Mouse (Mus musculus) layer of hippocampus, adult 9-11 months (tissue): ENCODE results near the gene Ruvbl1.

Source experiments
- DNase-seq: peaks from one replicate; pipeline ENCODE4 v3.0.0; 2022

The Ruvbl1 gene

DNA sequence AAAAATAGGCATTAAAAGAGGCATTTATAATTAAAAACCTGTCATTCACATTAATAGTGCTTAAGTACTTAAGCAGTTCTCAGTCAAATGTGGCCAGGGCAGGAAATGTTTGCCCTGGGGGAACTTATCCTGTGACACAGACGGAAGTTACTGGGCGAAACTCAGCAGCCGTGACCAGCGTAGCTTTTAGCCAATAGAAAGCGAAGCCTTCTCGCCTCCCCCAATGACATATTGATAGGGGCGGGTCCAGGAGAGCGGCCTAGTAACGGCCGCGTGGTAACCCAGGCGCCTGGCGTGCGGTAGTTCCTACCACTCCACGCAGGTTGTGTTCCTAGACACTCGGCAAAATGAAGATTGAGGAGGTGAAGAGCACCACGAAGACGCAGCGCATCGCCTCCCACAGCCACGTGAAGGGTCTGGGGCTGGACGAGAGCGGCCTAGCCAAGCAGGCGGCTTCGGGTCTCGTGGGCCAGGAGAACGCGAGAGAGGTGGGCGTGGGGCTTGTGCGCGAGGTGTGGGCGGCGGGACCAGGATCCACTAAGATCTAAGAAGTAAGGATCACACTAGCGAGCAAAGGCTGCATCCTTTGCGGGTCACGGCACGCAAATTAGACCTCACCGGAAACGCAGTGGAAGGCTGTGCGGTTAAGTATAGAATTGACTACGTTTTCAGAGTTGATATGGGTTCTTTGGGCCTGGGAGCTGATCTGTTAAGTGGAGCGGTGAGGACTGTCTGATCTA lies at the start of gene Ruvbl1:
Gene Ruvbl1, plus strand, starts transcription at position 229 of the 740 bp plus-strand sequence.
- DNase-seq: peak; percentile 95

DNA sequence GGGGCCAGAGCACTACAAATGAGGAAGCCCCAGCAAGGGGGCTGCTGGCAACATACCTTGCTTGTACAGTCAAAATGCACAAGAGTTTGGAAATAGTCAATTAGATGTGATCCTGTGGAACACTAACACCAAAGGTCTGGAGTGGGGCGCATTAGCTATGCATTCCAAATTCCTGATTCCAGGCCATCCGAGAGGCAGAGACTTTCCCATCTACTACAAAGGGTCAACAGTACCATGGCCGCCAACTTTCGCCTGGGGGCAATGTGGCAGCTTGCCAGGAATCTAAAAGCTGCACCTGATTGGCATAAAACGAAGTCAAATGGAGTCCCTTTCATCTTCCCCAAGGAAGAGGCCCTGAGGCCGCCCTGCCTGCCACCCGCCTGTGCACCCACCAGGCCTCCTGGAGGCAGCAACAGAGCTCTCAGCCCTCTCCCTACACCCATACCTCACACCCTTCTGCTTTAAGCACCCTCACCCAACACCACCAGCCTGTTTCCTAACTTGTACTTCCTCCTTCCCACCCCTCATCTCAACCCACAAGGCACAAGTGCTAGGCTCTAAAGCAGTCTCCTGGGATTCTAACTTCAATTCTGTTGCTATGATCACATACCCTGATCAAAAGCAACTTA lies 49.0 kb upstream of the Ruvbl1 start:
- no peak for DNase-seq

- no peak for DNase-seq
These were observed 34.0 kb upstream of the Ruvbl1 start for GRCm38 (mm10) chr6:88431202-88431601.

- DNase-seq: no peak
These were observed 29.6 kb upstream of the Ruvbl1 start for GRCm38 (mm10) chr6:88435609-88436008.

DNA sequence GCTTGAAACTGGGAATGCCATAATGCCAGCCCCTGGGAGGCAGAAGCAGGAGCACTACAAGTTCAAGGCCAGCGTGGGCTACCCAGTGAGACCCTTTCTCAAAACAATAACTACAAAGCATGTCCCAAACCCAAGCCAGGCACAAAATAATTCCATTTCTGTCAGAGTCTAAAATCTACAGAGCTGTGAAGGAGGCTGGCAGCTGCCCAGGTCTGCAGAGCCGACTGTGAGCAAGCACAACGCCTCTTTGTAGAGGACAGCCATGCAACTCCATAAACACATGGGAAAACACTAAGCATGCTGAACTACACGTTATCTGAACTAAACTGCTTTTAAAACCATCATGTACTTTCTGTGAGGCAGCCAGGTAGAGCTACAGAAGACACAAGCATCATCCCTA lies 26.2 kb upstream of the Ruvbl1 start:
- peak; percentile 66 for DNase-seq

DNA sequence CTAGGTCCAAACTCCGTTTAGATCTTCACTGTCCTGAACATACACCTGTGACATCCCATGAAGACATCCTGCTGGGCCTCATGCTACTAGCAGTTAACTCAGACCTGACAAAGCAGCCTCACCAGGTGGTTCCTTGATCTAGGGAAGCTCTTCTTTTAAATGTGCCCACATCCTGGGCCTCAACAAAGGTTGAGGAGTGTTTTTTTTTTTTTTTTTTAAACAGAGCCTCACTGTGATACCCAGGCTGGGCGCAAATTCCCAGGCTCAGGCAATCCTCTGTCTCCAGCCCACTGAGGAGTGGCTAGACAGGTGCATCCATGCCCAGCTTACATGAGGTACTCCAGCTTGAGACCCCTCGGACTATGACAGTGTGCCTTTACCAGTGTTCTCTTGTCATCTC lies 22.7 kb upstream of the Ruvbl1 start:
- no peak for DNase-seq

DNA sequence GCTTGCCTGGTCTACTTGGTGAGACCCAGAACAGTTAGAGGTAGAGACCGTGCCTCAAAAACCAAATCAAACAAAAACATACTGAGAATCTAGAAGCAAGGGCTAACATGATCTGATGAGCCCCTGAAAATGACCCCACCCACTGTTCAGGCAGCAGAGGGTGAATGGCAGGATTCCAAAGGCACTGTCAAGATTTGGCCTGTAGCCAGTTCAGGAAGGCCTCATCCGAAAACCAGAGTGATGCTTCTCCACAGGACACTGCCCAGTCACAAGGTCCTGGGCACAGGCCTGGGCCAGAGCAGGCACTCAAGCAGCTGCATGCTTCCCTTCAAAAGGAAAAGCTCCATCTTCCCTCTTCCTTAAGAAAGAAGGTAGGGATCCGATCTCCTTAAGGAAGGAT lies 21.8 kb upstream of the Ruvbl1 start:
- no peak for DNase-seq

GRCm38 (mm10) chr6:88444076-88444750 lies 21.0 kb upstream of the Ruvbl1 start:
- DNase-seq: no peak

DNA sequence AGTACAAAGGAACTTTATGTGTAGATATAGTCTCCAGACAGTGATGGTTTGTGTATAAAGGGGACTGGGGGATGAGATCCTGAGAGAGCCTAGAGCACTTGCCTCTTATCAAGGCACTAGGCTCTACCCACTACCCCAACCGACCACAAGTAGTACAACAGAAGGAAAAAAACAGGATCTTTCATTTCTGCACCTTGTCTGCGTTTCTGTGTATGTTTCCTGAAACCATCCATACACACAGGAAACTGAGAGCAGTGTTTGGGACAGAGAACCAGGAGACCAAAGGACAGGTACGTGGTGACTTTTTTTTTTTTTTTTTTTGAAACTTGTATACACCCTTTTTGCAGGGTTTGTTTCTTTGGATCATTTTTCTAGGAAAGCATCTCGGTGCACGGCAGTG lies 19.5 kb upstream of the Ruvbl1 start:
- no peak for DNase-seq

- DNase-seq: peak; percentile 70
These were observed 18.9 kb upstream of the Ruvbl1 start, which contains the start of gene Eefsec for GRCm38 (mm10) chr6:88446063-88447002. Gene Eefsec, minus strand, starts transcription at chr6:88446539.

DNA sequence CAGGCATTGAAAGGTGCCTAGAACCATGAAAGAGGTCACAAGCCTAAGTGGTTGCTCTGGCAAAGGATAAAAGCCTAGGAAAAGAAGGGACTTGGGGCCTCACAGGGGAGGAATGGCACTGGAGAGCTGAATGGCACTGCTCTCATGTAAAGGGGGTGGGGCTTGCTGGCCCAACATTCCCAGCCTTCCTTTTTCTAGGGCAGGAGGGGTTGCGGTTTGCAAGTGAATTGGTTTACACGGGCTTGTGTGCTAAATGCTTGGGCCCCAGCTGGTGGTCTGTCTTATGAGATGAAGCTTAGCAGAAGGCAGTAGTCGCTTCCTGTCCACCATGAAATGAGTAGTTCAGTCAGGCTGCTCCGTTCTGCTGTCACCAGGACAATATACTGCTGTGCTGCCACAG lies 17.8 kb upstream of the Ruvbl1 start:
- no peak for DNase-seq

- DNase-seq: no peak
These were observed 10.7 kb upstream of the Ruvbl1 start for GRCm38 (mm10) chr6:88454545-88454944.

GRCm38 (mm10) chr6:88469878-88470277 lies 4.7 kb downstream of the Ruvbl1 start:
- no peak for DNase-seq

- DNase-seq: no peak
These were observed 15.2 kb downstream of the Ruvbl1 start for GRCm38 (mm10) chr6:88480421-88480820.

GRCm38 (mm10) chr6:88483111-88483510 lies 17.9 kb downstream of the Ruvbl1 start:
- no peak for DNase-seq

DNA sequence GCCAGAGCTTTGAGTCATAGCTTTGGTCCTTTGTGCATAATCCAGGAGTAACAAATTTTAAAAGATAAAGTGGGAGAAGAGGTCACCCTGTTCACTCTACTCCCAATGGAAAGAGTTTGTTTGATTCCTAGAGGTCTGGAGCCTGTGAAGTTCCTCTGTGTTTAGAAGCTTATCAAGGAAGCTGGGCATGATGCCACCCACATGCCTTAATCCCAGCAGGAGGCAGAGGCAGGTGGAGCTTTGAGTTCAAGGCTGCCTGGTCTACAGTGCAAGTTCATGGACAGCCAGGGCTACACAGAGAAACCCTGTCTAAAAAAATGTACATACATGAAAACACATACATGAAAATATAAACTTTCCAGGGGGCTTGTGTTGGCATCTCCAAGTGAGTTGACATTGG lies 18.7 kb downstream of the Ruvbl1 start:
- DNase-seq: no peak

DNA sequence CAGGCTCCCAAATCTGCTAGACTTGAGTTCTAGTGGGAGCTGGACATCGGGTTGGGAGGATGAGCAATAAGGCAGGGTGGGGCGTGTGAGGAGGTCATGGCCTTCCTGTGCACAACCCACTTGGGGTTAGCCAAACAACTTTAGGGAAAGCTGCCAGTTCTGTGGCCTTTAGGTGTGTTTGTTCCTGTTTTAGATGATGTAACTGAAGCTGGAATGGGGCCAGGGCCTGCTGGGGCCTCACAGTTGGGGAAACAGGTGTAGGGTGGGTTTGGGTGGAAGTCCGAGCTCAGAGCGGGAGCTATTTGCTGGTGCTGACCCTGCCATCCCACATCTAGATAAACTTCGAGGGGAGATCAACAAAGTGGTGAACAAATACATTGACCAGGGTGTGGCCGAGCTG lies 20.2 kb downstream of the Ruvbl1 start:
- no peak for DNase-seq

DNA sequence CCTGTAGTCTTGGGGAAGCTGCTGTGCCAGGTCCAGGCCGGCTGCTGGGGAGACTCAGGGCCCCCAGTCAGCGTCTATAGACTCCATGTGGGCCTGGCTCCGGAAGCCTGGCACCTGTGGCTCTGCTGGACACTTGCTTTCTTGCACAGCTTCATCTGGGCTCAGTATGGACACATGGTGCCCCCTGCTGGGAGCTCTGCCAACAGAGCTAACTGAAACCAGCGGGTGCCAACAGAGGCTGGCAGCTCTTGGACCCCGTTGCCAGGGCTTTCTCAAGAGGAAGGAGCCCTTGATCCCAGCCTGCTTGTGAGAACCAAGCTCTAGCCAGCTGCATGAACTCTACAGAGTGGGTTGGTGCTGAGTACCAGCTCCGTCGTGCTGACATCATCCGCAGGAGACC lies 21.7 kb downstream of the Ruvbl1 start:
- DNase-seq: peak; percentile 81

- no peak for DNase-seq
These were observed 23.8 kb downstream of the Ruvbl1 start for GRCm38 (mm10) chr6:88489026-88489425.

GRCm38 (mm10) chr6:88489834-88490233 lies 24.6 kb downstream of the Ruvbl1 start:
- DNase-seq: no peak

DNA sequence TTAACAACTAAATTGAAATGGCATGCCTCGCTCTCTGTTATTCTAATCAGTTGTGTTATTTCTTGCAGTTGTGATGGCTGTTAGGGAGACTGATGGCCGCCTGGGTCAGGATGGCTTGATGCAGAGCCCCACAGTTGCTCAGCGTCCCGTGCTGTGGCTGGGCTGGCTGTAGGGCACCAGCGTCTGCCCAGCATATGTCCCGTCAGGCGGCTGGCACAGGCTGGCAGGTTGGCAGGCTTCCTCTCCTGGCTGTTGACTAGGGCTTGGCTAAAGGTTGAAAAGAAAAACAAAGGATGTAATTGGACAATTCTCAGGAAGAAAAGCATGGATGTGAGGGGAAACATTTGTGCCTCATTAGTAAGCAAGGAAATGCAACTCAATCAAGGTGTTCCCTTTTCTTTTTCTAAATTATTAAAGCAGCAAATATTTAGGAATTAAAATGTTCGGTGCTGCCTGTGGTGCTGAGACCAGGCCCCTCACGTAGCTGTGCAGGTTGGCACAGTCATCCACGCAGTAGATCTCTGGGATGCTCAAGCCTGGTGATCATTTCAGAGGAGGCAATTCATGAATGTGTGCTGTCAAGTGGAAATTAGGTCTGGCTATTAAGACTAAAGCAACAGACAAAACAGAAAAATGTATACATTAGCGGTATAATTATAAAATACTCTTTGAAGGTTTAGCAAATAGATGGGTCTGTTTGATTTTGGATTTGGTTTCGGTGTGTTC lies 25.6 kb downstream of the Ruvbl1 start:
- peak; percentile 79 for DNase-seq

- DNase-seq: no peak
These were observed 28.5 kb downstream of the Ruvbl1 start for GRCm38 (mm10) chr6:88493712-88494111.
